Mouse (Mus musculus): ENCODE measurements around the gene Rab5if. TPM values are rescaled to one million over a fixed set of nuclear protein-coding genes. Genes with fewer than 3 reads are reported as not detected.

Rab5if gene
- total RNA-seq, 2 experiments from 2014 or later = 89.0 to 98.6 TPM

- no peak for DNase-seq
- Histone ChIP-seq H3K4me3 (no peak overlapping the region), H3K27ac (no peak overlapping the region)
- TF ChIP-seq CTCF (IDR thresholded peaks at IDR 0.05) = no peak
- intact Hi-C loops (cut with DNase I) = no loop called here
Observed at GRCm38 (mm10) chr2:156858671-156859070, 4.3 kb upstream of the Rab5if start.

GRCm38 (mm10) chr2:156862041-156862717, 749 bp upstream of the Rab5if start:
- DNase-seq = peak; percentile 49
- Histone ChIP-seq H3K4me3 (peak overlapping the region; percentile 85), H3K27ac (peak overlapping the region; percentile 96)
- intact Hi-C loops (cut with DNase I) = loop anchor here (5.0 to 10.0 kb wide), 2 partner anchors 127 to 215 kb away; partner anchors contain the start of gene Soga1
- no peak for TF ChIP-seq CTCF (IDR thresholded peaks at IDR 0.05)

- H3K4me3 ChIP-seq = peak overlapping the region; percentile 85
- no peak for TF ChIP-seq CTCF (IDR thresholded peaks at IDR 0.05)
- peak overlapping the region; percentile 96 for H3K27ac ChIP-seq
- DNase-seq = peak; percentile 51
- intact Hi-C loops (cut with DNase I) = loop anchor here (5.0 to 10.0 kb wide), 2 partner anchors 129 to 214 kb away; partner anchors contain the start of gene Soga1
Observed at GRCm38 (mm10) chr2:156863487-156864160, 696 bp downstream of the Rab5if start.

GRCm38 (mm10) chr2:156864481-156864880, 1.6 kb downstream of the Rab5if start:
- no peak for DNase-seq
- H3K4me3 ChIP-seq = peak overlapping the region; percentile 85
- TF ChIP-seq CTCF (IDR thresholded peaks at IDR 0.05) = no peak
- peak overlapping the region; percentile 96 for H3K27ac ChIP-seq
- intact Hi-C loops (cut with DNase I) = loop anchor here (5.0 to 10.0 kb wide), 2 partner anchors 130 to 213 kb away; partner anchors contain the start of gene Soga1

- DNase-seq = no peak
- peak overlapping the region; percentile 32; the same call in 1 of the 2 replicates for H3K27ac ChIP-seq
- no peak for TF ChIP-seq CTCF (IDR thresholded peaks at IDR 0.05)
- intact Hi-C loops (cut with DNase I) = loop anchor here (10.0 kb wide), 1 partner anchor 134 kb away; no protein-coding TSS in a partner anchor
- no peak overlapping the region for H3K4me3 ChIP-seq
Observed at GRCm38 (mm10) chr2:156868994-156869393, 6.1 kb downstream of the Rab5if start.

GRCm38 (mm10) chr2:156869554-156869953, 6.6 kb downstream of the Rab5if start:
- Histone ChIP-seq H3K4me3 (no peak overlapping the region), H3K27ac (no peak overlapping the region)
- intact Hi-C loops (cut with DNase I) = loop anchor here (10.0 kb wide), 1 partner anchor 135 kb away; no protein-coding TSS in a partner anchor
- no peak for TF ChIP-seq CTCF (IDR thresholded peaks at IDR 0.05)
- no peak for DNase-seq

GRCm38 (mm10) chr2:156870519-156870918, 7.6 kb downstream of the Rab5if start:
- peak; percentile 53 for DNase-seq
- Histone ChIP-seq H3K27ac (no peak overlapping the region), H3K4me3 (no peak overlapping the region)
- TF ChIP-seq CTCF (IDR thresholded peaks at IDR 0.05) = no peak
- intact Hi-C loops (cut with DNase I) = no loop called here

- peak; percentile 73 for TF ChIP-seq CTCF (IDR thresholded peaks at IDR 0.05)
- Histone ChIP-seq H3K27ac (no peak overlapping the region), H3K4me3 (no peak overlapping the region)
- intact Hi-C loops (cut with DNase I) = loop anchor here (1.0 to 2.0 kb wide), 2 partner anchors 123 to 221 kb away; no protein-coding TSS in a partner anchor
- DNase-seq = peak; percentile 44
Observed at GRCm38 (mm10) chr2:156873629-156874028, 10.7 kb downstream of the Rab5if start.

- Histone ChIP-seq H3K4me3 (no peak overlapping the region), H3K27ac (no peak overlapping the region)
- no peak for TF ChIP-seq CTCF (IDR thresholded peaks at IDR 0.05)
- intact Hi-C loops (cut with DNase I) = no loop called here
- no peak for DNase-seq
Observed at GRCm38 (mm10) chr2:156874047-156874759, 11.3 kb downstream of the Rab5if start.

- TF ChIP-seq CTCF (IDR thresholded peaks at IDR 0.05) = no peak
- Histone ChIP-seq H3K4me3 (no peak overlapping the region), H3K27ac (no peak overlapping the region)
- intact Hi-C loops (cut with DNase I) = no loop called here
- DNase-seq = no peak
Observed at GRCm38 (mm10) chr2:156874760-156875510, 12.0 kb downstream of the Rab5if start.

GRCm38 (mm10) chr2:156877726-156878125, 14.8 kb downstream of the Rab5if start:
- no peak for TF ChIP-seq CTCF (IDR thresholded peaks at IDR 0.05)
- intact Hi-C loops (cut with DNase I) = no loop called here
- DNase-seq = no peak
- no peak overlapping the region for H3K27ac ChIP-seq
- no peak overlapping the region for H3K4me3 ChIP-seq

- Histone ChIP-seq H3K4me3 (no peak overlapping the region), H3K27ac (no peak overlapping the region)
- intact Hi-C loops (cut with DNase I) = no loop called here
- no peak for DNase-seq
- TF ChIP-seq CTCF (IDR thresholded peaks at IDR 0.05) = no peak
Observed at GRCm38 (mm10) chr2:156879541-156879940, 16.6 kb downstream of the Rab5if start.
